Mouse (Mus musculus) left cerebral cortex, adult 9 months (tissue): Measurements from ENCODE around the gene Fryl.
"Not testable (repeated sequence)": the region's sequence is repeated elsewhere in the genome, so short reads cannot be mapped to it uniquely, and the experiment has no call there.

Experiments
- DNase-seq, 2 experiments: peaks; one replicate each; pipeline ENCODE4 v3.0.0; 2022; ENCODE audit warnings: low spot score in 2 of 2

The Fryl gene

GRCm38 (mm10) chr5:73103657-73104056, 152.8 kb downstream of the Fryl start:
- DNase-seq: no peak

- peak in 1 of 2 experiments; percentile 18 for DNase-seq
These were observed 154.0 kb downstream of the Fryl start for GRCm38 (mm10) chr5:73102342-73102989.

- DNase-seq: no peak
These were observed 164.2 kb downstream of the Fryl start for GRCm38 (mm10) chr5:73092236-73092635.

GRCm38 (mm10) chr5:73089158-73089557, 167.3 kb downstream of the Fryl start:
- no peak for DNase-seq

- no peak for DNase-seq
These were observed 174.9 kb downstream of the Fryl start for GRCm38 (mm10) chr5:73081496-73081895.

GRCm38 (mm10) chr5:73079801-73080200, 176.6 kb downstream of the Fryl start:
- DNase-seq: no peak

GRCm38 (mm10) chr5:73071319-73071718, 185.1 kb downstream of the Fryl start:
- peak; percentile 33 to 72 for DNase-seq

GRCm38 (mm10) chr5:73066946-73067345, 189.5 kb downstream of the Fryl start:
- DNase-seq: no peak

- DNase-seq: no peak
These were observed 192.4 kb downstream of the Fryl start for GRCm38 (mm10) chr5:73063768-73064669.

- DNase-seq: peak in 1 of 2 experiments; percentile 19
These were observed 194.8 kb downstream of the Fryl start for GRCm38 (mm10) chr5:73061506-73062155.

- no peak for DNase-seq
These were observed 199.5 kb downstream of the Fryl start for GRCm38 (mm10) chr5:73056937-73057336.

- DNase-seq: no peak
These were observed 200.0 kb downstream of the Fryl start for GRCm38 (mm10) chr5:73056457-73056856.

- DNase-seq: no peak
These were observed 202.5 kb downstream of the Fryl start for GRCm38 (mm10) chr5:73053933-73054332.

- DNase-seq: no peak
These were observed 208.7 kb downstream of the Fryl start for GRCm38 (mm10) chr5:73047651-73048245.

GRCm38 (mm10) chr5:73044055-73044454, 212.4 kb downstream of the Fryl start:
- no peak for DNase-seq

- no peak for DNase-seq
These were observed 223.9 kb downstream of the Fryl start for GRCm38 (mm10) chr5:73032481-73032880.

GRCm38 (mm10) chr5:73028646-73029045, 227.8 kb downstream of the Fryl start:
- DNase-seq: no peak

- no peak for DNase-seq
These were observed 232.6 kb downstream of the Fryl start for GRCm38 (mm10) chr5:73023801-73024200.

GRCm38 (mm10) chr5:73014745-73015144, 241.7 kb downstream of the Fryl start:
- no peak for DNase-seq

- not testable (repeated sequence) for DNase-seq
These were observed 242.7 kb downstream of the Fryl start for GRCm38 (mm10) chr5:73013611-73014287.

GRCm38 (mm10) chr5:73012884-73013610, 243.4 kb downstream of the Fryl start:
- DNase-seq: not testable (repeated sequence)
